Mouse (Mus musculus) MEL (cell line): ENCODE results near the gene Prrx2.

ENCODE experiments used
- CTCF ChIP-seq, 3 experiments: IDR thresholded peaks in 2 of 3; conservative IDR thresholded peaks in 1 of 3; 2 replicates each; pipeline ENCODE4 v1.5.1; 2011 to 2012; ENCODE audit warnings: low read length in 3 of 3, low read depth in 2 of 3, mild to moderate bottlenecking in 2 of 3, improper control_type of control experiment in 1 of 3, inconsistent platforms in 1 of 3, mixed read lengths in 1 of 3, moderate library complexity in 1 of 3; ENCODE audit not compliant: control insufficient read depth in 1 of 3, insufficient read depth in 1 of 3, poor library complexity in 1 of 3, severe bottlenecking in 1 of 3
- EP300 ChIP-seq, 2 experiments: IDR thresholded peaks; 2 replicates each; pipeline ENCODE4 v1.6.1; 2011; ENCODE audit warnings: improper control_type of control experiment in 2 of 2, low read length in 2 of 2, low read depth in 1 of 2, mild to moderate bottlenecking in 1 of 2
- KAT2A ChIP-seq: conservative IDR thresholded peaks from 2 replicates; pipeline ENCODE4 v1.6.1; 2012; ENCODE audit warnings: low read depth, low read length, improper control_type of control experiment, inconsistent platforms
- MAX ChIP-seq: IDR thresholded peaks from 2 replicates; pipeline ENCODE4 v1.6.1; 2011; ENCODE audit warnings: low read length, improper control_type of control experiment
- POLR2A ChIP-seq, 2 experiments: IDR thresholded peaks; 2 replicates each; pipeline ENCODE4 v1.6.1; 2011 to 2012; ENCODE audit warnings: low read length in 2 of 2, mild to moderate bottlenecking in 2 of 2, control low read depth in 1 of 2, improper control_type of control experiment in 1 of 2, low read depth in 1 of 2, moderate library complexity in 1 of 2; ENCODE audit not compliant: control insufficient read depth in 1 of 2, insufficient read depth in 1 of 2, poor library complexity in 1 of 2

- TF ChIP-seq POLR2A (IDR thresholded peaks at IDR 0.05; ENCODE audit: control insufficient read depth in 1 of 2, insufficient read depth in 1 of 2, low read depth in 1 of 2, low read length in 2 of 2, poor library complexity in 1 of 2) (no peak), EP300 (IDR thresholded peaks at IDR 0.05; ENCODE audit: low read depth in 1 of 2, low read length in 2 of 2) (no peak), MAX (no peak), KAT2A (no peak), CTCF (IDR thresholded peaks at IDR 0.05 in 2 of 3, conservative IDR thresholded peaks at IDR 0.05 in 1 of 3; ENCODE audit: control insufficient read depth in 1 of 3, insufficient read depth in 1 of 3, low read depth in 2 of 3, low read length in 3 of 3, poor library complexity in 1 of 3, severe bottlenecking in 1 of 3) (no peak)
Observed at GRCm38 (mm10) chr2:30897291-30897690, 62.5 kb downstream of the Prrx2 start.
